Mouse (Mus musculus): ENCODE data around the gene Tpmt. TPM values are rescaled to one million over a fixed set of nuclear protein-coding genes. Genes with fewer than 3 reads are reported as not detected.

The Tpmt gene
- polyA plus RNA-seq, 1 experiment from 2014 or later = 23.7 TPM

DNA sequence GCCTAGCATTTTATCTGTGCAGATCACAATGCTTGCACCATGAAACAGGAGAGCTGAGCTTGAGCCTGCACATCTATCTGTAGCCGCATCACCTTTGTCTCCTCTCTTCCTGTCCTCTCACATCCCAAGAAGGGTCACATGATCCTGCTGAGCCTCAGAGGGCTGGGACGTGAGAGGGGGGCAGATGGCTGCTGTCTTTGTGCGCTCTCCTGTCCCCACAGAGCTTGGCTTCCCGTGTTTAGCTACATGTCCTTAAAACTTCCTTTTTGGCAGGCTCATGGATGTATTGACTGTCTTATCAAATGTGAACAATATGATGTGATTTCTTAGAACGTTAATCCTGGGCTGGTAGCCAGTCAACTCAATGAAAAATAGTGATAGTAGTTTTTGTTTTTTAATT lies 45.0 kb downstream of the Tpmt start:
- no peaks in the 10 kb centered on the region for H3K4me1 ChIP-seq
- H3K9ac ChIP-seq = no peak overlapping the region
- H3K27ac ChIP-seq = no peak overlapping the region
- no peak for ATAC-seq (ENCODE audit: insufficient number of reproducible peaks, insufficient read depth, low FRiP score, low TSS enrichment, low read depth)
- no peaks in the 10 kb centered on the region for H3K27me3 ChIP-seq
- no peaks in the 10 kb centered on the region for H3K9me3 ChIP-seq
- H3K36me3 ChIP-seq = no peaks in the 10 kb centered on the region
- 62% methylated on average over 5 of the region's 5 CpGs for WGBS
- H3K4me3 ChIP-seq = no peak overlapping the region
- no peak overlapping the region for H3K4me2 ChIP-seq

DNA sequence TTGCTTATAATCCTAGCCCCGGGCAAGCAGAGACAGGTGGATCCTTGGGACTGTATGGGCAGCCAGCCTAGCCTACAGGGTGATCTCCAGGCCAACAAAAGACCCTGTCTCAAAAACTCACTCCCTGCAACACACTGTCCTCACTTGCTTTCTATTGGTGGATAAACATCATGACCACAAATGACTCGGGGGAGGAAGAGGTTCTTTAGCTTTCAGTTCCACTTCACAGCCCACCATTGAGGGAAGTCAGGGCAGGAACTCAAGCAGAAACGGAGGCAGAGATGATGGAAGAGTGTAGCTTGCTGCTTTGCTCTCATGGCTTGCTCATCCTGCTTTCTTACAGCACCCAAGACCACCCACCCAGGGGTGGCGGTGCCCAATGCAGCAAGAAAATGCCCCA lies 47.2 kb downstream of the Tpmt start:
- no peaks in the 10 kb centered on the region for H3K9me3 ChIP-seq
- no peak overlapping the region for H3K4me2 ChIP-seq
- H3K4me3 ChIP-seq = no peak overlapping the region
- no peak for ATAC-seq (ENCODE audit: insufficient number of reproducible peaks, insufficient read depth, low FRiP score, low TSS enrichment, low read depth)
- 71% methylated on average over 4 of the region's 4 CpGs for WGBS
- no peaks in the 10 kb centered on the region for H3K27me3 ChIP-seq
- no peaks in the 10 kb centered on the region for H3K36me3 ChIP-seq
- H3K4me1 ChIP-seq = no peaks in the 10 kb centered on the region
- no peak overlapping the region for H3K9ac ChIP-seq
- H3K27ac ChIP-seq = no peak overlapping the region

DNA sequence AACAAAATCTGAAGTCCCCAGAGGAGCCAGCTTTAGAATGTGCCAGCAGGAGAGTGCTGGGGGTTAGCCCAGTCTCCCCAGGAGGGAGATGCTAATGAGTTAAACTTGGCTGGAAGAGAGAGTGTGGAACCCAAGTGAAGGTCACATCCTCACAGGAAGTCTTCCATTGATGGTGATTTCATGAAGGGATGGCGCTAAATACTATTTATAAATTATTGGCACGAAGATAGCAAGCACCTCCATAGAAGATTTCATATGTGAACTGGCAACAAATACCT lies 51.3 kb downstream of the Tpmt start:
- no peaks in the 10 kb centered on the region for H3K27me3 ChIP-seq
- no peak overlapping the region for H3K4me3 ChIP-seq
- no peak overlapping the region for H3K4me2 ChIP-seq
- ATAC-seq (ENCODE audit: insufficient number of reproducible peaks, insufficient read depth, low FRiP score, low TSS enrichment, low read depth) = no peak
- H3K9me3 ChIP-seq = no peaks in the 10 kb centered on the region
- H3K4me1 ChIP-seq = no peaks in the 10 kb centered on the region
- WGBS = 78% methylated on average over 2 of the region's 2 CpGs
- H3K36me3 ChIP-seq = no peaks in the 10 kb centered on the region
- H3K27ac ChIP-seq = no peak overlapping the region
- H3K9ac ChIP-seq = no peak overlapping the region

DNA sequence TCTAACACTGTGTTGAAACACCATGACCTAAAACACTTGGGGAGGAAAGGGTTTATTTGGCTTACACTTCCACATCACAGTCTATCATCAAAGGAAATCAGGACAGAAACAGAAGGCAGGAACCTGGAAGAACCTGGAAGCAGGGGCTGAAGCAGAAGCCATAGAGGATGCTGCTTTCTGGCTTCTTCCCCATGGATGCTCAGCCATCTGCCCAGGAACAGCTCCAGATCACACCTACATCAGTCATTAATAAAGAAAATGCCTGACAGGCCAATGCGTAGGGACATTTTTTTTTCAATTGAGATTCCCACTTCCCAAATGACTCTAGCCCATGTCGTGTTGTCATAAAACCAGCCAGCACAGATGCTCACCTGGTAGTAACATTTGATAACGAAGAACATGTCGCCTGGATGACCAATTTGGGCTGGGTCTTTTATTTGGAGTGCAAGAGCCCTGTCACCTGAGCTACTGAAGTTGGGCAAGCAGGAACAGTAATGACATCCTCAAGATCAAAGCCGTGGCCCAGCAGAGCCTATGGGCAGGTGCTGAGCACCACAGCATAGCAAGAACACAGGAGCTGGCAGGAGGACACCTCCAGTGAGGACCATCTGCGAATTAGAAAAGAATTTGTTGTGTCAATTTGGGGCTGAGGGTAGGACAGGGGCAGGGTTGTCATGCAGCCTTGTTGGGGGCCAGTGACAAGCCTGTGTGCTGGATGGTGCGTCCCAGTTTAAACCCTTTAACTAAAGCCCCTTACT lies 51.8 kb downstream of the Tpmt start:
- no peak overlapping the region for H3K27ac ChIP-seq
- H3K36me3 ChIP-seq = no peaks in the 10 kb centered on the region
- no peak for ATAC-seq (ENCODE audit: insufficient number of reproducible peaks, insufficient read depth, low FRiP score, low TSS enrichment, low read depth)
- no peaks in the 10 kb centered on the region for H3K9me3 ChIP-seq
- no peak overlapping the region for H3K4me2 ChIP-seq
- no peak overlapping the region for H3K4me3 ChIP-seq
- H3K27me3 ChIP-seq = no peaks in the 10 kb centered on the region
- WGBS = 79% methylated on average over 7 of the region's 7 CpGs
- H3K9ac ChIP-seq = no peak overlapping the region
- H3K4me1 ChIP-seq = no peaks in the 10 kb centered on the region

DNA sequence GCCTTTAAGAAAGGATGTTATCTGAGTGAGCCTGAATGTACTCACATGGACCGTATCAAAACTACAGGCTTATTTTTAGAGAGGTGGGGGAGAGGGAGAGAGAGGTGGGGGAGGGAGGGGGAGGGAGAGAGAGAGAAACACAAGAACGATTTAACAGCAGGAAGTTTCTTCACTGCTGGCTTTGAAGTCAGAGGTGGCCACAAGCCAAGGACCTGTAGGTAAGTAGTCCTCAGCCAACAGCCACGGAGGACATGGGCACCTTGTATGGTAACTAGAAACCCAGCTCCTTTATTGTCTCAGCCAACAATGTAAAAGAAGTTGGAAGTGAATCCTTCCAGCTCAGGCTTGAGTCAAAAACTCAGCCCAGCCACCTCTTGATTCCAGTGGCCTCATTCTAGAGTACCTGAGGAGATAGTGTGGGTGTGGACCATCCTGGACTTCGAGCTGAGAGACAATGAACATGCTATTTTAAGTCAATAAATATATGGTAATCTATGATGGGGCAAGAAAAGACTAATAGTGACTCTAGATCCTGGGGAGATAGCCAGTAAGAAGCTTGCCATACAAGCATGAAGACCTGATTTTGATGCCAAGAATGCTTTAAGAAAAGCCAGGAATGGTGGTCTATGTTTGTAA lies 54.0 kb downstream of the Tpmt start:
- no peak overlapping the region for H3K9ac ChIP-seq
- no peaks in the 10 kb centered on the region for H3K9me3 ChIP-seq
- no peaks in the 10 kb centered on the region for H3K36me3 ChIP-seq
- H3K4me2 ChIP-seq = no peak overlapping the region
- H3K27me3 ChIP-seq = no peaks in the 10 kb centered on the region
- no peak for ATAC-seq (ENCODE audit: insufficient number of reproducible peaks, insufficient read depth, low FRiP score, low TSS enrichment, low read depth)
- WGBS = 31% methylated on average over 4 of the region's 4 CpGs
- H3K4me1 ChIP-seq = no peaks in the 10 kb centered on the region
- H3K27ac ChIP-seq = no peak overlapping the region
- H3K4me3 ChIP-seq = no peak overlapping the region

DNA sequence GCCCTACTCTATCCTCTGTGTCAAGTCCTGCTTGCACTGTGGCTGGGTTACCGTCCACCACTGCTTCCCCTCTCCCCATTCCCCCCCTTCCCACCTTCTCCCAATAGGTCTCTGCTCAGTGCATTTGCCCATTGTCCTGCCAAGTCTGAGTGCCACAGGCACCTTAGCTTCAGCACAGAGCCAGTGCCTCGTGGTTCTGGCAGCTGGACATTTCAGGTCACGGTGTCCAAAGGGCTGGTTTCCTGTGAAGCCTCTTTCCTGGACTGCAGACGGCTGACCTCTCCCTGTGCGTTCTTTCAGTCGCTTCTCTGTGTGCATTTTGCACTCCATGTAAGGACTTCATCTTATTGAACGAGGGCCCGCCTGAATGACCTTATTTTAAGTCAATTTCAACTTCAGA lies 56.6 kb downstream of the Tpmt start:
- Histone ChIP-seq H3K27ac (no peak overlapping the region), H3K9me3 (no peaks in the 10 kb centered on the region), H3K27me3 (no peaks in the 10 kb centered on the region), H3K4me1 (no peaks in the 10 kb centered on the region), H3K4me2 (no peak overlapping the region), H3K4me3 (no peak overlapping the region), H3K9ac (no peak overlapping the region), H3K36me3 (no peaks in the 10 kb centered on the region)
- no peak for ATAC-seq (ENCODE audit: insufficient number of reproducible peaks, insufficient read depth, low FRiP score, low TSS enrichment, low read depth)
- 76% methylated on average over 8 of the region's 8 CpGs for WGBS

DNA sequence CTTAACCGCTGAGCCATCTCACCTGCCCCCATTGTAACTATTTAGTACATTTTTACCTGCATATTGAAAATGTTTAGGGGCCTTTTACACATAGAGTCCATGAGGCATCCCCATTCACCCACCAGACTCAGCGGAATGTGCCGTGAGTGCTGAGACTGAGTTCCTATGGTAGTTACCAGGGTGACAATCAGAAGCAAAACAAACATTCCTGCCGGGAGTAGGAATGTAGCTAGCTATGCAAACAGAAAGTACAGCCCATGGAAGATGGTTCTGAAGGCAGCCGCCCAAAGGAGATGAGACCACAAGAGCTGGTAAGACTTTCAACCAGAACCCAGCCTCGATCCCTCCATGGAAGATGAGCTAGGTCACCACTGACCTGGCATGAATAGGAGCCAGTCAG lies 58.3 kb downstream of the Tpmt start:
- no peak overlapping the region for H3K9ac ChIP-seq
- H3K36me3 ChIP-seq = no peaks in the 10 kb centered on the region
- H3K27ac ChIP-seq = no peak overlapping the region
- no peaks in the 10 kb centered on the region for H3K27me3 ChIP-seq
- H3K9me3 ChIP-seq = no peaks in the 10 kb centered on the region
- ATAC-seq (ENCODE audit: insufficient number of reproducible peaks, insufficient read depth, low FRiP score, low TSS enrichment, low read depth) = no peak
- 78% methylated on average over 6 of the region's 6 CpGs for WGBS
- H3K4me3 ChIP-seq = no peak overlapping the region
- H3K4me1 ChIP-seq = no peaks in the 10 kb centered on the region
- H3K4me2 ChIP-seq = no peak overlapping the region

DNA sequence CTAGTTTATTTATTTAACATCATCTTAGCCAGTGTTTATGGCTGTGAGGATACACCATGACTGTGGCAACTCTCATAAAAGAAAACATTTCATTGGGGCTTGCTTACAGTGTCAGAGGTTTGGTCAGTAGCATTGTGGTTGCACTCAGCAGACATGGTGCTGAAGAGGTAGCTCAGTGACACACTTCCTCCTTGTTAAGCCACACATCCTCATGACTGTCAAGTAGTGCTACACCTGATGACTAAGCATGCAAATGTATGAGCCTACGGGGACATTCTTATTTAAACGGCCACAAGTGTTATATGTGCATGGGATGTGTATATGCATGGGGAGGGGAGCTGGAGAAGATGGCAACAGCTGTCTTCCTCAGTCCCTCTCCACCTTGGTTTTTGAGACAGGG lies 60.7 kb downstream of the Tpmt start:
- H3K4me1 ChIP-seq = peaks cover 10% of the 10 kb centered on the region
- H3K9me3 ChIP-seq = no peaks in the 10 kb centered on the region
- H3K4me2 ChIP-seq = no peak overlapping the region
- no peak for ATAC-seq (ENCODE audit: insufficient number of reproducible peaks, insufficient read depth, low FRiP score, low TSS enrichment, low read depth)
- H3K9ac ChIP-seq = no peak overlapping the region
- no peaks in the 10 kb centered on the region for H3K36me3 ChIP-seq
- H3K27ac ChIP-seq = no peak overlapping the region
- 87% methylated on average over 2 of the region's 2 CpGs for WGBS
- H3K27me3 ChIP-seq = no peaks in the 10 kb centered on the region
- H3K4me3 ChIP-seq = no peak overlapping the region

DNA sequence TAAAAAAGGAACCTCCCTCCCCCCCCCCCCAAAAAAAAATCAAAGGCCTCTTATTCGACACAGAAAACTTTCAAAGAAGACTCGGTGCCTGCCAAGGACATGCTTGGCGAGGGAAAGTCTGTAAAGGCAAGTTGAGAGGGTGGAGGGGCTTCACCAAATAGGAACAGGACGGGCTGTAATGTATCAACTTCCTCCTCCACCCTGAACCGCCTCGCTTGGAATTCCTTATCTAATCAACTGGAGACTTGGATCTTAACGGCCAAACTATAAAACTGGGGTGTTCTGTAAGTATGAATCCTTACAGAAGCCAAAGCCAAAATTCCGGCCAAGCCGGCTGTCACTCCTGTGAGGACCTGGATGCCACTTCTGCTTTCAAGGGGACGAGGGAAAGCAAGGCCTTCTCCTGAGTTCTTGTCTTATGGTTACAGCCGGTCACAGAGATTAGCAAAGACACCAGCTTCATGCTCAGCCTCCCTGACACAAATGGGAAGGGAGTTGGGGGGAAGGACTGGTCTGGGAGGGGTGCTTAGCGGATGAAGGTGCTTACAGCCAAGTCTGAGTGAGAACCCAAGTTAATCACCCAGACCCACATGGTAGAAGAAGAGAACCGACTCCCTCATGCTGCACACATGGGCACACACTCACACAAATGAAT lies 64.6 kb downstream of the Tpmt start:
- ATAC-seq (ENCODE audit: insufficient number of reproducible peaks, insufficient read depth, low FRiP score, low TSS enrichment, low read depth) = no peak
- H3K9ac ChIP-seq = no peak overlapping the region
- no peaks in the 10 kb centered on the region for H3K27me3 ChIP-seq
- H3K27ac ChIP-seq = 0 out of 2 replicates have a peak overlapping the region, but pooled peaks have one; percentile 5
- no peak overlapping the region for H3K4me2 ChIP-seq
- peaks cover 19% of the 10 kb centered on the region for H3K4me1 ChIP-seq
- WGBS = 34% methylated on average over 13 of the region's 13 CpGs
- no peak overlapping the region for H3K4me3 ChIP-seq
- H3K36me3 ChIP-seq = no peaks in the 10 kb centered on the region
- no peaks in the 10 kb centered on the region for H3K9me3 ChIP-seq

DNA sequence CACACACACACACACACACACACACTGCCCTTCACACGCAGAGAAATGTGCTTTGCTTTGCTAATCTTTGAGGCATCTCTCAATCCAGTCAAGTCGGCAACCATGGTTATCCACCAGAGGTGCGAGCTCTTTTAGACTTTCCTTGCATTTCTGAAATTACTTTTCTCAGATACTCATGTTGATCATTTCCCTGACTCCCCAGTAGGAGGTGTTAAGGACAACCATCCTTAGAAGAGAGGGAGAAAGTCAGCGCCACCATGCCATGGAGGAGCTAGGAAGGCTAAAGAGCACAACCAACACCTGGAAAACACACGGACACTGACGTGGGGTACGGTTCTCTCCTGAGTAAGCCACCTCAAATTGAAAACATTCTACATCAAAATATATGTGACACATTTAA lies 68.0 kb downstream of the Tpmt start:
- Histone ChIP-seq H3K27ac (no peak overlapping the region), H3K36me3 (no peaks in the 10 kb centered on the region), H3K4me3 (no peak overlapping the region), H3K27me3 (no peaks in the 10 kb centered on the region), H3K9me3 (no peaks in the 10 kb centered on the region), H3K9ac (no peak overlapping the region), H3K4me2 (no peak overlapping the region), H3K4me1 (peaks cover 21% of the 10 kb centered on the region)
- ATAC-seq (ENCODE audit: insufficient number of reproducible peaks, insufficient read depth, low FRiP score, low TSS enrichment, low read depth) = no peak
- WGBS = 82% methylated on average over 7 of the region's 7 CpGs

DNA sequence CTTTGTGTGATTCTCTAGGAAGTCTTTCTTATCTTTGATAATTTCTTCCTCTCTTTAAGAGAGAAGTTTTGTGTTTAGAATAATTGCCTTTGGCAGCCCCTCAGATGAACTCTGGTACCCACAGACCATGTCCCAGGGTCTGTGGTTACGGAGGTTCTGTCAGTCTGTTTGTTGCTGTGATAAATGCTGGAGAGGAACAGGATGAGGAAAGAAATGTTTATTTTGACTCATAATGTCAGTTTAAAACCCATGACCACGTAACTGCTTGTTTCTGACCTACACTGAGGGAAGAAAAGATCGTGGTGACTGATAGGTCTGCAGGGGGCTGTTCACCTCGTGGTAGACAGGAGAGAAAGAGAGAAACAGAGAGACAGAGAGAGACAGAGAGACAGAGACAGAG lies 68.6 kb downstream of the Tpmt start:
- Histone ChIP-seq H3K36me3 (no peaks in the 10 kb centered on the region), H3K9me3 (no peaks in the 10 kb centered on the region), H3K4me1 (peaks cover 21% of the 10 kb centered on the region), H3K4me3 (no peak overlapping the region), H3K27me3 (no peaks in the 10 kb centered on the region), H3K4me2 (peak overlapping the region; percentile 43; the same call in 1 of the 2 replicates), H3K9ac (no peak overlapping the region), H3K27ac (no peak overlapping the region)
- 33% methylated on average over 4 of the region's 4 CpGs for WGBS
- ATAC-seq (ENCODE audit: insufficient number of reproducible peaks, insufficient read depth, low FRiP score, low TSS enrichment, low read depth) = no peak

DNA sequence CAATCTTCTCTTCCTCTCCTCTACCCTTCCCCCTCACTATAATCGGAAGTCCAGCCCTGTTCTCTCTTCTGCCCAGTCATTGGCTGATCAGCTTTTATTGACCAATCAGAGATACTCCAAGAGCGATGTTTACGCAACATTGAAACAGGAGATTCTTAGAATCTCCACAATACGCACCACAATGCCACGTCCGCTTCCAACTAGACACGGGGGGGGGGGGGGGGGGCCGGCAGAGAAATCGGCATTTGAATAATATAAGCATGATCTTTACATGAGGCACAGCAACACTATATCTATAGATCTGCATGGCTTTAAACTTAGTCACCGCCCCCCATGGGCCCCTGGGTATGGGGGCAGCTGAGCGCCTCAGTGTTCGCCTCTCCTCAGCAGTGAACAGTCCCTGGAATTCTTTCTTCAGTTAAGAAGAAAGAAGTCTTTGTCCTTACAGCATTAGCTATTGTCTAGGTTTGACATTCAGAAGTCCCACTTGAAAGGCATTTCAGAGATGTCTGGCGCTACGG lies 69.4 kb downstream of the Tpmt start:
- peaks cover 15% of the 10 kb centered on the region for H3K4me1 ChIP-seq
- no peaks in the 10 kb centered on the region for H3K27me3 ChIP-seq
- H3K9ac ChIP-seq = no peak overlapping the region
- peak overlapping the region; percentile 13; the same call in 1 of the 2 replicates for H3K4me3 ChIP-seq
- H3K36me3 ChIP-seq = no peaks in the 10 kb centered on the region
- H3K9me3 ChIP-seq = no peaks in the 10 kb centered on the region
- no peak overlapping the region for H3K27ac ChIP-seq
- H3K4me2 ChIP-seq = peak overlapping the region; percentile 43
- ATAC-seq (ENCODE audit: insufficient number of reproducible peaks, insufficient read depth, low FRiP score, low TSS enrichment, low read depth) = no peak
- WGBS = 31% methylated on average over 14 of the region's 14 CpGs
